Mouse (Mus musculus) MEL-GATA-1-ER (cell line): ENCODE data around the gene Parn.

Source experiments
- DNase-seq: peaks from one replicate; pipeline ENCODE4 v3.0.0-alpha.2; 2012; ENCODE audit warnings: low read depth; ENCODE audit errors: extremely low read depth

Parn gene

GRCm38 (mm10) chr16:13556954-13557470 lies 111.0 kb downstream of the Parn start:
- DNase-seq: no peak

GRCm38 (mm10) chr16:13556446-13556845 lies 111.5 kb downstream of the Parn start:
- no peak for DNase-seq

GRCm38 (mm10) chr16:13550667-13551066 lies 117.3 kb downstream of the Parn start:
- DNase-seq: peak; percentile 13

GRCm38 (mm10) chr16:13549976-13550375 lies 118.0 kb downstream of the Parn start:
- DNase-seq: no peak

GRCm38 (mm10) chr16:13541816-13542215 lies 126.2 kb downstream of the Parn start:
- DNase-seq: no peak

GRCm38 (mm10) chr16:13541121-13541747 lies 126.7 kb downstream of the Parn start:
- no peak for DNase-seq

- no peak for DNase-seq
Measured at GRCm38 (mm10) chr16:13538933-13539648, 128.9 kb downstream of the Parn start.

GRCm38 (mm10) chr16:13538213-13538932 lies 129.6 kb downstream of the Parn start:
- no peak for DNase-seq

GRCm38 (mm10) chr16:13536404-13536803 lies 131.6 kb downstream of the Parn start:
- no peak for DNase-seq

GRCm38 (mm10) chr16:13535856-13536255 lies 132.1 kb downstream of the Parn start:
- DNase-seq: no peak

GRCm38 (mm10) chr16:13532840-13533239 lies 135.1 kb downstream of the Parn start:
- peak; percentile 6 for DNase-seq

GRCm38 (mm10) chr16:13531279-13531678 lies 136.7 kb downstream of the Parn start:
- DNase-seq: no peak

GRCm38 (mm10) chr16:13521359-13521758 lies 146.6 kb downstream of the Parn start:
- DNase-seq: no peak

- no peak for DNase-seq
Measured at GRCm38 (mm10) chr16:13520301-13520700, 147.7 kb downstream of the Parn start.

GRCm38 (mm10) chr16:13516214-13516613 lies 151.8 kb downstream of the Parn start:
- DNase-seq: no peak

- no peak for DNase-seq
Measured at GRCm38 (mm10) chr16:13515524-13515923, 152.4 kb downstream of the Parn start.

- no peak for DNase-seq
Measured at GRCm38 (mm10) chr16:13505055-13505454, 162.9 kb downstream of the Parn start.

GRCm38 (mm10) chr16:13504476-13504875 lies 163.5 kb downstream of the Parn start:
- DNase-seq: no peak

- DNase-seq: no peak
Measured at GRCm38 (mm10) chr16:13498923-13499322, 169.0 kb downstream of the Parn start.

GRCm38 (mm10) chr16:13493981-13494380 lies 174.0 kb downstream of the Parn start:
- DNase-seq: no peak

- DNase-seq: no peak
Measured at GRCm38 (mm10) chr16:13492996-13493395, 175.0 kb downstream of the Parn start.

GRCm38 (mm10) chr16:13491776-13492175 lies 176.2 kb downstream of the Parn start:
- no peak for DNase-seq
